Comparison of ENCODE assay signal across 10 mouse cellular contexts in the genomic region with DNA sequence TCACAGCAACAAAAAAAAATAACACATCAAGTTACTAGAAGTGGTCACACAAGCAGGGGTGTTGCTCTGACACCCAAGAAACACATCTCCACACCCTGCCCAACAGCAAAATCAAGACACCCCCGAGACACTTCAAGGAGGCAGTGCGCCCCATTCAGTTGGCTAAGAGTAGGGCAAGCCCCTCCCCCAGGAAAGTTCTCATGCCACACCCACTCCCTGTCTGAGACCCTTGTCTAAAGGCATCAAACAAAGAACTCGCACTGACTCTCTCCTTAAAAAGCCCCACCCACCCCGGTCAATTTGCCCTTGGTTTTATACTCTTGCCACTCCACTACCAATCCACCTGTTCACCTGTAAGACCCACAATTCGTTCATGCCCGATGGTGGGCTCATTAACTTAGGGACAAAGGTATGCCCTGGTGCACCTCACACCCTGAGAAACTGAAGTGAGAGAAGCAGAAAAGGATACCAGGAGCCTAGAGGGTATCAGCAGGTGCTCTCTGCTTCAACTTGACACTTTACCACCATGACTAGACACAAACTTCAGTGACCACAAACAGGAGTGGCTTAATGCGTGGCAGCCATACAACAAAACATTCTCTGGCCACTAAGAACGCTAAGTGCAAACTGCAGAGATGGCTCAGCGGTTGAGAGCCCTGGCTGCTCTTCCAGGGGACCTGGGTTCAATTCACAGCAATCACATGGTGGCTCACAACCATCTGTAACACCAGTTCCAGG. TPM values are rescaled to one million over a fixed set of nuclear protein-coding genes. Genes with fewer than 3 reads are reported as not detected.
DNase-seq lines count a peak whose midpoint lies in the region; ATAC-seq and TF ChIP-seq lines count a peak whose summit lies in the region.
"Had no signal": no experiment of that assay in that cellular context is flagged by ENCODE, and none has a peak within 500 bp of the region (broad histone marks: within the 10 kb centered on the region; RNA-seq: fewer than 3 reads in every experiment).

No protein-coding gene starts in this region.

- no peak overlapping the region for H3K4me3 ChIP-seq in hindbrain, embryonic 10.5 days
- H3K4me3 ChIP-seq in hindbrain, embryonic 16.5 days (ENCODE audit: low read length) = no peak overlapping the region
- no peak overlapping the region for H3K4me3 ChIP-seq in heart, embryonic 16.5 days (ENCODE audit: low read length)
- no peak overlapping the region for H3K4me3 ChIP-seq in stomach, postnatal 0 days (ENCODE audit: low read depth, low read length)
- H3K4me3 ChIP-seq: neural tube, embryonic 12.5 days had no signal

- no peak for DNase-seq in hindbrain, embryonic 10.5 days (ENCODE audit: low spot score)
- peak; percentile 22 for DNase-seq in thymus, postnatal 14 days
- DNase-seq in thymus, postnatal 25 days = no peak
- DNase-seq in stomach, postnatal 0 days (ENCODE audit: low spot score) = no peak
- no peak for DNase-seq in layer of hippocampus, adult 9-11 months
- DNase-seq in ovary, postnatal 10 days (ENCODE audit: low spot score) = no peak

- no peaks in the 10 kb centered on the region for H3K27me3 ChIP-seq in hindbrain, embryonic 10.5 days (ENCODE audit: insufficient read depth, poor library complexity, severe bottlenecking)
- no peaks in the 10 kb centered on the region for H3K27me3 ChIP-seq in hindbrain, embryonic 16.5 days (replicated peaks; ENCODE audit: control insufficient read depth, insufficient read depth, low read length)
- H3K27me3 ChIP-seq in heart, embryonic 16.5 days (ENCODE audit: control insufficient read depth, insufficient read depth, low read length) = no peaks in the 10 kb centered on the region
- H3K27me3 ChIP-seq in stomach, postnatal 0 days (ENCODE audit: control insufficient read depth, insufficient read depth, low read length) = no peaks in the 10 kb centered on the region
- H3K27me3 ChIP-seq: neural tube, embryonic 12.5 days; Patski had no signal

- no peak overlapping the region for H3K9ac ChIP-seq in hindbrain, embryonic 16.5 days (ENCODE audit: low read depth, low read length)
- no peak overlapping the region for H3K9ac ChIP-seq in heart, embryonic 16.5 days (ENCODE audit: low read length)
- no peak overlapping the region for H3K9ac ChIP-seq in stomach, postnatal 0 days (ENCODE audit: low read length)
- H3K9ac ChIP-seq: neural tube, embryonic 12.5 days had no signal

- TF ChIP-seq CTCF in stomach, postnatal 0 days (IDR thresholded peaks at IDR 0.05; ENCODE audit: low read depth) = no peak

- peaks cover 67% of the 10 kb centered on the region for H3K36me3 ChIP-seq in hindbrain, embryonic 10.5 days
- H3K36me3 ChIP-seq in hindbrain, embryonic 16.5 days (ENCODE audit: control insufficient read depth, insufficient read depth, low read length) = no peaks in the 10 kb centered on the region; the same call in 1 of the 2 replicates
- 0 out of 2 replicates have a peak, but pooled peaks cover 2% of the 10 kb centered on the region for H3K36me3 ChIP-seq in heart, embryonic 16.5 days (ENCODE audit: control insufficient read depth, insufficient read depth)
- H3K36me3 ChIP-seq in stomach, postnatal 0 days (ENCODE audit: control insufficient read depth, insufficient read depth, low read length) = peaks cover 5% of the 10 kb centered on the region; the same call in 1 of the 2 replicates

- H3K27ac ChIP-seq in hindbrain, embryonic 10.5 days = peak overlapping the region; percentile 59
- H3K27ac ChIP-seq in hindbrain, embryonic 16.5 days (ENCODE audit: low read depth, low read length) = no peak overlapping the region
- peak overlapping the region; percentile 79 for H3K27ac ChIP-seq in heart, embryonic 16.5 days (ENCODE audit: low read length)
- H3K27ac ChIP-seq in stomach, postnatal 0 days (replicated peaks) = 0 out of 2 replicates have a peak overlapping the region, but pooled peaks have one; percentile 18

- H3K9me3 ChIP-seq in hindbrain, embryonic 10.5 days = no peaks in the 10 kb centered on the region
- no peaks in the 10 kb centered on the region for H3K9me3 ChIP-seq in hindbrain, embryonic 16.5 days (ENCODE audit: control insufficient read depth, low read length)
- no peaks in the 10 kb centered on the region for H3K9me3 ChIP-seq in heart, embryonic 16.5 days (replicated peaks; ENCODE audit: control insufficient read depth, low read length)
- no peaks in the 10 kb centered on the region for H3K9me3 ChIP-seq in stomach, postnatal 0 days (ENCODE audit: control insufficient read depth, low read length)
- H3K9me3 ChIP-seq: neural tube, embryonic 12.5 days had no signal

- WGBS in hindbrain, embryonic 10.5 days = 91% methylated on average over 9 of the region's 9 CpGs
- WGBS in hindbrain, embryonic 16.5 days = 86% methylated on average over 9 of the region's 9 CpGs
- 79% methylated on average over 9 of the region's 9 CpGs for whole genome bisulfite sequencing in heart, embryonic 16.5 days
- WGBS in stomach, postnatal 0 days = 67% methylated on average over 9 of the region's 9 CpGs

- ATAC-seq in hindbrain, embryonic 16.5 days = no peak
- no peak for ATAC-seq in heart, embryonic 16.5 days (replicated peaks; ENCODE audit: extremely low read depth, insufficient read depth, low FRiP score)
- ATAC-seq in stomach, postnatal 0 days (ENCODE audit: low FRiP score, low TSS enrichment) = no peak
- ATAC-seq: Patski had no signal

- no peak for TF ChIP-seq EP300 in stomach, postnatal 0 days (optimal IDR thresholded peaks at IDR 0.05)

- no peak overlapping the region for H3K4me2 ChIP-seq in hindbrain, embryonic 16.5 days (ENCODE audit: low read length)
- H3K4me2 ChIP-seq in heart, embryonic 16.5 days (ENCODE audit: low read depth, low read length) = no peak overlapping the region
- H3K4me2 ChIP-seq in stomach, postnatal 0 days (replicated peaks; ENCODE audit: low read depth) = no peak overlapping the region
- H3K4me2 ChIP-seq: neural tube, embryonic 12.5 days had no signal

- H3K4me1 ChIP-seq in hindbrain, embryonic 10.5 days (replicated peaks) = peaks cover 66% of the 10 kb centered on the region
- H3K4me1 ChIP-seq in hindbrain, embryonic 16.5 days (ENCODE audit: control insufficient read depth, insufficient read depth, low read depth, low read length) = peaks cover 36% of the 10 kb centered on the region
- H3K4me1 ChIP-seq in heart, embryonic 16.5 days (ENCODE audit: control insufficient read depth, insufficient read depth, low read length) = peaks cover 85% of the 10 kb centered on the region
- H3K4me1 ChIP-seq in stomach, postnatal 0 days (replicated peaks; ENCODE audit: control insufficient read depth, insufficient read depth) = peaks cover 22% of the 10 kb centered on the region

RNA-seq across cellular contexts. Expression of gene Zmynd8, which starts 45.8 kb away (rescaled TPM):
- 60.0 and 65.2 TPM in 2 replicates for polyA plus RNA-seq in hindbrain, embryonic 10.5 days (2016; fragmentation: Nextera tagmentation; extraction: Ambion mirVana)
- polyA plus RNA-seq in hindbrain, embryonic 16.5 days (2015; fragmentation: Nextera tagmentation; extraction: Ambion mirVana) = 64.3 and 66.4 TPM in 2 replicates
- 36.0 and 40.2 TPM in 2 replicates for polyA plus RNA-seq in heart, embryonic 16.5 days (2015; fragmentation: Nextera tagmentation; extraction: Ambion mirVana)
- polyA plus RNA-seq in stomach, postnatal 0 days (2015; fragmentation: Nextera tagmentation; extraction: Ambion mirVana) = 24.3 and 29.7 TPM in 2 replicates
